Mouse (Mus musculus) heart, postnatal 0 days (tissue): Measurements from ENCODE around the gene Zfp472.

Experiments
- CTCF ChIP-seq: IDR thresholded peaks from 2 replicates; pipeline ENCODE4 v1.5.1; 2016; ENCODE audit warnings: antibody characterized with exemption, control low read depth, low read depth
- EP300 ChIP-seq: IDR thresholded peaks from 2 replicates; pipeline ENCODE4 v1.6.1; 2016; ENCODE audit warnings: antibody characterized with exemption, low read depth

GRCm38 (mm10) chr17:32943661-32944060 lies 22.0 kb upstream of the Zfp472 start:
- TF ChIP-seq CTCF (no peak), EP300 (no peak)
